Mouse (Mus musculus): ENCODE measurements around the gene Slc16a8. TPM values are rescaled to one million over a fixed set of nuclear protein-coding genes. Genes with fewer than 3 reads are reported as not detected.

The Slc16a8 gene
- polyA plus RNA-seq, 2 experiments: not detected

DNA sequence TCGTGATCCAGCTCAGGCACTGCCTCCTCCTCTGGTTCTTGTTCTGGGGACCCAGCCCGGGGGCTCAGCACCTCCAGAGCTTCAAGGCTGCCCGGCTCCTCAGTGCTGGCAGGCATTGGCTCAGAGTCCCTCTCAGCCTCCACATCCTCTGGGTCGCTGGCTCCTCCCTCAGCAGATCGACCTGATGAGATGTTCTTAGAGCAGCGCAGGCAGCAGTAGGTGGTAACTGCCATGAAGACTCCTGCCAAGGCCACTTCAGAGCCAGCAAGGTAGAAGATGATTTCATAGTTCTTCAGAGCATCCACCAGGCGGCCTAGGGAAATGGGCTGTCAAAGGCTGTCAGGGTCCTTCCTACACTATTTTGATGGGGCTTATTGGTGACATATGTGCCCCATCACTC is 3.4 kb downstream of the Slc16a8 start:
- Histone ChIP-seq H3K4me1 (replicated peaks; ENCODE audit: control insufficient read depth in 2 of 2, insufficient read depth in 2 of 2, low read length in 1 of 2) (no peaks in the 10 kb centered on the region), H3K36me3 (replicated peaks; ENCODE audit: control insufficient read depth, insufficient read depth, low read depth) (peaks cover under 1% of the 10 kb centered on the region; the same call in 1 of the 2 replicates), H3K27me3 (ENCODE audit: control insufficient read depth, insufficient read depth, low read length) (peaks cover 39% of the 10 kb centered on the region), H3K9me3 (ENCODE audit: control insufficient read depth, low read length) (no peaks in the 10 kb centered on the region), H3K4me3 (ENCODE audit: insufficient read depth in 1 of 2, low read depth in 2 of 2, low read length in 2 of 2) (no peak overlapping the region), H3K4me2 (ENCODE audit: low read depth) (no peak overlapping the region), H3K9ac (replicated peaks) (no peak overlapping the region), H3K27ac (no peak overlapping the region)
- ATAC-seq (ENCODE audit: insufficient read depth) (no peak), DNase-seq (ENCODE audit: low read depth in 3 of 3, low spot score in 3 of 3) (no peak)
- WGBS (ENCODE audit: insufficient replicate concordance): 37% methylated on average over 7 of the region's 7 CpGs
- no peak for TF ChIP-seq CTCF (IDR thresholded peaks at IDR 0.05; ENCODE audit: low read depth)
- no peak for TF ChIP-seq EP300 (IDR thresholded peaks at IDR 0.05; ENCODE audit: low read depth)

DNA sequence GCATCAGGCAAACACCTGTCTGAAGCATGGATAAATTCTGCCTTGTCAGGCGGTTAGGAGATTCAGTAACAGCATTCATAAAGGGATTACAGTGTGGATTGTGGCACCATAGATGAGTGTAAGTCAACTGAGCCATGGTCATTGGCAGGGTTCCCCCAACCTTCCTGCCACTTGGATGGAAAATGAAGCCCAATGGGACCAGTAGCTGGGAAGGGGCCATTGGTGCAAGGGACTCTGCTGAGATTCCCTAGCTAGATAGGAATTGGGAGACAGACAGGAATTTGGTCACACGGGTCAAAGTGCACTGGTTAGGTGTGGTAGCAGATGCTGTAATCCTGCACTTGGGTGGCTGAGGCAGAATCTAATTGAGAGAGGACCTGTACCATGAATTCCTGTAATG is 4.3 kb downstream of the Slc16a8 start:
- no peak overlapping the region for H3K27ac ChIP-seq
- no peak overlapping the region for H3K4me2 ChIP-seq (ENCODE audit: low read depth)
- no peak overlapping the region for H3K4me3 ChIP-seq (ENCODE audit: insufficient read depth in 1 of 2, low read depth in 2 of 2, low read length in 2 of 2)
- no peak for ATAC-seq (ENCODE audit: insufficient read depth)
- H3K9me3 ChIP-seq (ENCODE audit: control insufficient read depth, low read length): no peaks in the 10 kb centered on the region
- 50% methylated on average over 2 of the region's 2 CpGs for WGBS (ENCODE audit: insufficient replicate concordance)
- no peak for DNase-seq (ENCODE audit: low read depth in 3 of 3, low spot score in 3 of 3)
- no peak overlapping the region for H3K9ac ChIP-seq (replicated peaks)
- TF ChIP-seq CTCF (IDR thresholded peaks at IDR 0.05; ENCODE audit: low read depth): no peak
- TF ChIP-seq EP300 (IDR thresholded peaks at IDR 0.05; ENCODE audit: low read depth): no peak
- peaks cover 35% of the 10 kb centered on the region for H3K27me3 ChIP-seq (ENCODE audit: control insufficient read depth, insufficient read depth, low read length)
- H3K4me1 ChIP-seq (replicated peaks; ENCODE audit: control insufficient read depth in 2 of 2, insufficient read depth in 2 of 2, low read length in 1 of 2): no peaks in the 10 kb centered on the region
- H3K36me3 ChIP-seq (replicated peaks; ENCODE audit: control insufficient read depth, insufficient read depth, low read depth): peaks cover 2% of the 10 kb centered on the region; the same call in 1 of the 2 replicates

DNA sequence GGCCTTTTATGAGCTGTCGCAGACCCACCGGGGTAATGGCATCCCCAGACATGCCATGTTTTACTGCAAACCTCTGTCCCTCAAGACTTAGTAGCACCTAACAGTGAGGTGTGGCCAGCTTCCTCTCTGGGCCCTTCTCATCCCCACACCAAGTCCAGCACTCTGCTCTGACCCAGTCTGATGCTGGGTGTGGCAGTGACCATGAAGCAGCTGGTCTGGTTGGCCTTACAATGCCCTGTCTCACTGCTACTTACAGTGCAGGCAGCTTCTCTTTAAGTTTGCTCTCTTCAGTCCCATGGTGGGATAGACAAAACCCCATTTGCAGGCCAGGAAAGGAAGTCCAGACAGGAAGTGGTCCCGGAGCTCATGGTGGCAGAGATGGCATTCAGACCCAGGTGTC is 9.2 kb downstream of the Slc16a8 start:
- ATAC-seq (ENCODE audit: insufficient read depth): no peak
- no peaks in the 10 kb centered on the region; a peak in 1 of 4 replicates for H3K4me1 ChIP-seq (replicated peaks; ENCODE audit: control insufficient read depth in 2 of 2, insufficient read depth in 2 of 2, low read length in 1 of 2)
- no peak overlapping the region for H3K4me3 ChIP-seq (ENCODE audit: insufficient read depth in 1 of 2, low read depth in 2 of 2, low read length in 2 of 2)
- TF ChIP-seq CTCF (IDR thresholded peaks at IDR 0.05; ENCODE audit: low read depth) (no peak), EP300 (IDR thresholded peaks at IDR 0.05; ENCODE audit: low read depth) (no peak)
- no peak overlapping the region for H3K27ac ChIP-seq
- 66% methylated on average over 3 of the region's 3 CpGs for WGBS (ENCODE audit: insufficient replicate concordance)
- peaks cover 2% of the 10 kb centered on the region; the same call in 1 of the 2 replicates for H3K36me3 ChIP-seq (replicated peaks; ENCODE audit: control insufficient read depth, insufficient read depth, low read depth)
- no peaks in the 10 kb centered on the region for H3K27me3 ChIP-seq (ENCODE audit: control insufficient read depth, insufficient read depth, low read length)
- no peaks in the 10 kb centered on the region for H3K9me3 ChIP-seq (ENCODE audit: control insufficient read depth, low read length)
- no peak for DNase-seq (ENCODE audit: low read depth in 3 of 3, low spot score in 3 of 3)
- no peak overlapping the region for H3K9ac ChIP-seq (replicated peaks)
- H3K4me2 ChIP-seq (ENCODE audit: low read depth): no peak overlapping the region

DNA sequence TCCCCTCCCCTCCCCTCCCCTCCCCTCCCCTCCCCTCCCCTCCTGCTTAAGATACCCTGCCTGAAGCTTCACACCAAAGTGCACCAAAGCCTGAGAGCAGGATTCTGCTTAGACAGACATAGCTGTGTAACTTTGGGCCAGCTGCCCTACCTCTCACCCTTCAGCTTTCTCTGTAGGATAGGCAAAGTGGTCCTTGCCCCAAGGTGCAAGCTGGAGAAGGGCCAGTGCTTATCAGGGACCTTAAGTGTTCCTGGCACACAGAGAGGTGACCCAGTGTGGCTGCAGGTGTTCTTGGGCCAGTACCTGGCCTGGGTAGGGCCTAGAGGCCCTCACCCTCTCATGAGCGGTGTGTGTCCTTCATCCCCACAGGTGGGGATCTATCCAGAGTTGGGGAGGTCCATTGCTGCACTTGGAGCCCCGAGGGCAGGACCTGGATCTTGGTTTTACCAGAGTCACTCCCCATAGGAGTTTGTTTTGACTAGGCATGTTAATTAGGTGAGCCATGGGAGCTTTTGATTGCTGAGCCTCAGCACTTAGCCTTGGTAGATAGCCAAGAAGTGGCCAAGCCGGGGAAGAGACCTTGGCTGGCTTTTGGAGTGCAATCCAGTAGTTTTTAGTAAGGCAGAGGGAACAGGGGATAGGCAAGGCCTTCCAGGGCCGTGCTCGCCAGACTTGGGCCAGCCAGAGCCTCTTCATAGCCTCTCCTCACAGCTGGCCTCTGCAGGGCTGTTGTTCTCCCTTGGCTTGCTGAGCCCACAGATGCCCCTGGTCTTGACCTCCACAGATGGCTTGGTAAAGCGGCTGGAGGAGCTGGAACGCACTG is 10.3 kb downstream of the Slc16a8 start:
- Histone ChIP-seq H3K4me1 (replicated peaks; ENCODE audit: control insufficient read depth in 2 of 2, insufficient read depth in 2 of 2, low read length in 1 of 2) (no peaks in the 10 kb centered on the region; a peak in 1 of 4 replicates), H3K27me3 (ENCODE audit: control insufficient read depth, insufficient read depth, low read length) (no peaks in the 10 kb centered on the region), H3K9ac (replicated peaks) (no peak overlapping the region), H3K4me2 (ENCODE audit: low read depth) (no peak overlapping the region), H3K36me3 (replicated peaks; ENCODE audit: control insufficient read depth, insufficient read depth, low read depth) (peaks cover 2% of the 10 kb centered on the region; the same call in 1 of the 2 replicates), H3K4me3 (ENCODE audit: insufficient read depth in 1 of 2, low read depth in 2 of 2, low read length in 2 of 2) (no peak overlapping the region), H3K27ac (no peak overlapping the region), H3K9me3 (ENCODE audit: control insufficient read depth, low read length) (no peaks in the 10 kb centered on the region)
- DNase-seq (ENCODE audit: low read depth in 3 of 3, low spot score in 3 of 3) (no peak), ATAC-seq (ENCODE audit: insufficient read depth) (no peak)
- TF ChIP-seq CTCF (IDR thresholded peaks at IDR 0.05; ENCODE audit: low read depth) (no peak), EP300 (IDR thresholded peaks at IDR 0.05; ENCODE audit: low read depth) (no peak)
- WGBS (ENCODE audit: insufficient replicate concordance): 71% methylated on average over 7 of the region's 7 CpGs

DNA sequence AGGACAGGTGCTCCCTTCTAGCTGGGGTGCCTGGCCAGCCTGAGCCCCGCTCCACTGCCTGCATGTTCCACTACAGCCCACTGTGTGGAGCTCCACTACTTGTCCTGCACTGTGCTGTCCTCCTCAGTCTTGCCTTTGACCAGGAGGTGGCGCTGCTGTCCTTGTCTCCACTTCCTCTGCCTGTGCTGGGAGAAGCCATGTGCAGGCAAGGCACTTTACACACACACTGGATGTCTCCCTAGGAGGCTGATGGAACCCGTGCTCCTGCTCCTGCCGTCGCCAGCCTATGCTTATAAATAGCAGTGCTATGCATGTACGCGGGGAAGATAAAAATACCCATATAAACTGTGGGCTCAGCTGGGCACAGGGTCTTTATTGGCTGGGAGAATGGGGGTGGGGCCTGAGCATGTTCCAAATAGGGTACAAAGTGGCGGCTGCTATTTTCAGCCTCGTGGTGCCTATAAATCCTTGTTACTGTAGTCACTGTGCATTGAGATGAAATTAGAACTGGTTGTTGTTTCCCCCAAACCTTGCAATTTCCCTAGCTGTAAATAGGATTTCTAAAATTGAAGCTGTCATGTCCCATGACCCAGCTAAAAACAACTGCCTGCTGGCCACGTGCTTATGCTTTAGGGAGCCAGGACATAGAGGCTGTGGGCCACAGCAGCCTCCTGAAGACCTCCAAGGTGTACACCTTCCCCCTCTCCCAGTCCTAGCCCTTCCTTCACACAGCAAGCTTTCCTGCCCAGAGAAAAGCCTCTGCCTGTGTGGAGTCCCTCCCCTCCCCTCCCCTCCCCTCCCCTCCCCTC is 11.1 kb downstream of the Slc16a8 start:
- H3K36me3 ChIP-seq (replicated peaks; ENCODE audit: control insufficient read depth, insufficient read depth, low read depth): peaks cover 2% of the 10 kb centered on the region; the same call in 1 of the 2 replicates
- DNase-seq (ENCODE audit: low read depth in 3 of 3, low spot score in 3 of 3) (peak; percentile 72 to 84 (median 79)), ATAC-seq (ENCODE audit: insufficient read depth) (peak; percentile 89)
- no peaks in the 10 kb centered on the region; a peak in 1 of 4 replicates for H3K4me1 ChIP-seq (replicated peaks; ENCODE audit: control insufficient read depth in 2 of 2, insufficient read depth in 2 of 2, low read length in 1 of 2)
- no peak overlapping the region for H3K27ac ChIP-seq
- no peaks in the 10 kb centered on the region for H3K27me3 ChIP-seq (ENCODE audit: control insufficient read depth, insufficient read depth, low read length)
- no peak overlapping the region for H3K4me2 ChIP-seq (ENCODE audit: low read depth)
- H3K9me3 ChIP-seq (ENCODE audit: control insufficient read depth, low read length): no peaks in the 10 kb centered on the region
- no peak overlapping the region for H3K9ac ChIP-seq (replicated peaks)
- peak; percentile 100 for TF ChIP-seq CTCF (IDR thresholded peaks at IDR 0.05; ENCODE audit: low read depth)
- no peak for TF ChIP-seq EP300 (IDR thresholded peaks at IDR 0.05; ENCODE audit: low read depth)
- H3K4me3 ChIP-seq (ENCODE audit: insufficient read depth in 1 of 2, low read depth in 2 of 2, low read length in 2 of 2): no peak overlapping the region
- 11% methylated on average over 10 of the region's 10 CpGs for WGBS (ENCODE audit: insufficient replicate concordance)
